Mouse (Mus musculus) testis, adult 2 months (tissue): Measurements from ENCODE around the gene Fxyd7.

Source experiments
- CTCF ChIP-seq: fragments of 200-500 bp; IDR thresholded peaks from 2 replicates; pipeline ENCODE4 v1.5.1; 2012; ENCODE audit warnings: low read depth, mild to moderate bottlenecking, inconsistent platforms, low read length, moderate library complexity; ENCODE audit not compliant: control insufficient read depth, insufficient read depth, insufficient replicate concordance
- POLR2A ChIP-seq: fragments of 200-500 bp; IDR thresholded peaks from 2 replicates; pipeline ENCODE4 v1.6.1; 2012; ENCODE audit warnings: low read depth, mild to moderate bottlenecking, inconsistent platforms, low read length, moderate library complexity; ENCODE audit not compliant: control insufficient read depth

- TF ChIP-seq CTCF (no peak), POLR2A (no peak)
Measured at GRCm38 (mm10) chr7:31040281-31041022, 10.8 kb downstream of the Fxyd7 start.
